Mouse (Mus musculus) E14TG2a.4 (cell line): Measurements from ENCODE around the gene Epha6.

Experiments used
- CTCF ChIP-seq: conservative IDR thresholded peaks from 2 replicates; pipeline ENCODE4 v1.5.1; 2014; ENCODE audit warnings: low read length
- NANOG ChIP-seq: IDR thresholded peaks from 2 replicates; pipeline ENCODE4 v1.6.1; 2014; ENCODE audit warnings: borderline replicate concordance, low read length, mixed read lengths
- POU5F1 ChIP-seq: IDR thresholded peaks from 2 replicates; pipeline ENCODE4 v1.6.1; 2014; ENCODE audit warnings: low read length, borderline replicate concordance

- TF ChIP-seq CTCF (peak; percentile 90), POU5F1 (no peak), NANOG (no peak)
Observed at GRCm38 (mm10) chr16:59683434-59683833, 921.9 kb downstream of the Epha6 start.
